Mouse (Mus musculus) stomach, embryonic 15.5 days (tissue): ENCODE results near the gene Med13l. TPM values are rescaled to one million over a fixed set of nuclear protein-coding genes. Genes with fewer than 3 reads are reported as not detected.

ENCODE experiments used
- ATAC-seq: fragments of 200-750 bp; cut with Nextera tagmentation; 2 replicates; pipeline ENCODE4 v1.8.0; 2017; ENCODE audit warnings: low read depth, moderate number of reproducible peaks, moderate TSS enrichment; ENCODE audit not compliant: insufficient read depth, low FRiP score
- H3K27ac ChIP-seq: fragments of 300-500 bp; sonication (generic); 2 replicates; pipeline ENCODE4 v1.5.1; 2015; ENCODE audit warnings: mild to moderate bottlenecking, inconsistent platforms
- H3K27me3 ChIP-seq: fragments of 300-500 bp; sonication (generic); replicated peaks from 2 replicates; pipeline ENCODE4 v1.6.1; 2015; ENCODE audit warnings: inconsistent platforms
- H3K36me3 ChIP-seq: fragments of 300-500 bp; sonication (generic); 2 replicates; pipeline ENCODE4 v1.6.1; 2015; ENCODE audit warnings: inconsistent platforms
- H3K4me1 ChIP-seq: fragments of 300-500 bp; sonication (generic); 2 replicates; pipeline ENCODE4 v1.6.1; 2015; ENCODE audit warnings: inconsistent platforms
- H3K4me2 ChIP-seq: fragments of 300-500 bp; sonication (generic); 2 replicates; pipeline ENCODE4 v1.6.1; 2015; ENCODE audit warnings: mild to moderate bottlenecking, inconsistent platforms
- H3K4me3 ChIP-seq: fragments of 300-500 bp; sonication (generic); replicated peaks from 2 replicates; pipeline ENCODE4 v1.5.1; 2015; ENCODE audit warnings: inconsistent platforms
- H3K9ac ChIP-seq: fragments of 300-500 bp; sonication (generic); 2 replicates; pipeline ENCODE4 v1.6.1; 2015; ENCODE audit warnings: inconsistent platforms
- H3K9me3 ChIP-seq: fragments of 300-500 bp; sonication (generic); 2 replicates; pipeline ENCODE4 v1.6.1; 2016; ENCODE audit warnings: inconsistent platforms
- WGBS: fragments of 180-500 bp; shearing (Covaris S2); methylation state at CpG from one replicate; pipeline ENCODE4 v1.1.7; 2015; 5-methylcytosine and 5-hydroxymethylcytosine counted together
- polyA plus RNA-seq: library from polyadenylated mRNA; unstranded; fragments of >200 nt; fragmentation: Nextera tagmentation; extraction: Ambion mirVana; gene quantifications from 2 replicates; pipeline ENCODE4 v1.2.1, GENCODE M21; 2015

Gene Med13l
- polyA plus RNA-seq, 1 experiment from 2014 or later: 11.5 TPM

DNA sequence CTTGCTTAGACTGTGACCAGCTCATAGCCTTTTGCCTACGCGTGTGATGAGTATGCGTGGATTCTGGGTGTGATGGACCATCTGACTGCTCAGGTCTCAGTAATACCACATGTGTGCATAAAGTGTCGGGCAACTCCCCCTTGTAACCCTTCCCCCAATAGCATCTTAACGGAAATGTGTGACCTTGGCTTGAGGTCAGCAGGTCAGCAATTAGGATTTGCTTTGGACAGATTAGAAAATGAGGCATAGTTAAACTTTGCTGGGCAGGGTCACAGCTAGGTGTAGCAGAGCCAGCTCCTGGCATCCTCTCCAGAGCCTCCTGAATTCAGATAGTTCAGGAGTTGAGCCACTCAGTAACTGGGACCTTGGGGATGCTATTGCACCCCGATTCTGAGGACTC lies 1.6 kb upstream of the Med13l start:
- Histone ChIP-seq H3K9me3 (no peaks in the 10 kb centered on the region), H3K36me3 (no peaks in the 10 kb centered on the region), H3K27ac (no peak overlapping the region), H3K9ac (no peak overlapping the region), H3K4me2 (peak overlapping the region; percentile 72; the same call in 1 of the 2 replicates), H3K4me1 (peaks cover 9% of the 10 kb centered on the region), H3K27me3 (no peaks in the 10 kb centered on the region; the same call in 1 of the 2 replicates), H3K4me3 (peak overlapping the region; percentile 80; the same call in 1 of the 2 replicates)
- whole genome bisulfite sequencing: 90% methylated on average over 6 of the region's 6 CpGs
- no peak for ATAC-seq

DNA sequence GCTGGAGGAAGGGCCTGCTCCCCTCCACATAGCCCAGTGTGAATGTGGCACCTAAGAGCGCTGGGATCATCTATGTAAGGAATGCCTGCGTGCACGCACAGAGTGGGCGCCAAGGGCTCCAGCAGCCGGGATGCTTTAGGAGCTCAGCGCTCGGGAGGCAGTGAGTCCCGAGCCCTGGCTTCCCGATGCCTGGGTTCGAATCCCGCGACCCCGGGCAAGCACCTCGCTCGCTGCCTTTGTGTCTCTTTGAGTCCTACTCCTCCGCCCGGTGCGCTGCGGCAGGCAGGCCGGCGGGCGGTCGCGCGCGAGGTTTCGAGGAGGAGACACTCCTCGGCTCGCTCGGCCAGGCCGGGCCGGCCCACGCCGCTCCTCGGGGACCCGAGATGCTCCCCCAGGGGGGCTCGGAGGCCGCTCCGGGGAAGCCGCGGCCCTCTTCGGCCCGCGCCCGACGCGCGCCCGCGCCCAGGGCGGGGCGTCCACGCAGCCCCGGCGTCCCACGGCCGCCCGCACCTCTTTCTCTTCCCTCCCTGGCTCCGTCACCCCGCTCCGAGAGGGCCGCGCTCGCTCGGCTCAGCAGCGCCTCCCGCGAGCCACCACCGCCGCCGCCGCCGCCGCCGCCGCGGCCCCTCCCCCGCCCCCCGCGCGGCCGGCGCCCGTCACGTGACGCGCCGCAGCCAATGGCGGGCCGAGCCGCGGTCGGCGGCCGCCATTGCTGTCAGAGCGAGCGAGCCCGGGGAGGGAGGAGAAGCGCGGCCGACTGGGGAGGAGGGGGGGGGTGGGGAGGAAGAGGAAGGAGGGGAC lies 695 bp upstream of the Med13l start:
- Histone ChIP-seq H3K4me1 (peaks cover 9% of the 10 kb centered on the region), H3K4me2 (peak overlapping the region; percentile 72), H3K4me3 (peak overlapping the region; percentile 80), H3K27me3 (no peaks in the 10 kb centered on the region; the same call in 1 of the 2 replicates), H3K9me3 (no peaks in the 10 kb centered on the region), H3K27ac (peak overlapping the region; percentile 93), H3K36me3 (no peaks in the 10 kb centered on the region), H3K9ac (peak overlapping the region; percentile 91)
- under 1% methylated on average over 71 of the region's 101 CpGs for WGBS
- peak; percentile 89 for ATAC-seq

DNA sequence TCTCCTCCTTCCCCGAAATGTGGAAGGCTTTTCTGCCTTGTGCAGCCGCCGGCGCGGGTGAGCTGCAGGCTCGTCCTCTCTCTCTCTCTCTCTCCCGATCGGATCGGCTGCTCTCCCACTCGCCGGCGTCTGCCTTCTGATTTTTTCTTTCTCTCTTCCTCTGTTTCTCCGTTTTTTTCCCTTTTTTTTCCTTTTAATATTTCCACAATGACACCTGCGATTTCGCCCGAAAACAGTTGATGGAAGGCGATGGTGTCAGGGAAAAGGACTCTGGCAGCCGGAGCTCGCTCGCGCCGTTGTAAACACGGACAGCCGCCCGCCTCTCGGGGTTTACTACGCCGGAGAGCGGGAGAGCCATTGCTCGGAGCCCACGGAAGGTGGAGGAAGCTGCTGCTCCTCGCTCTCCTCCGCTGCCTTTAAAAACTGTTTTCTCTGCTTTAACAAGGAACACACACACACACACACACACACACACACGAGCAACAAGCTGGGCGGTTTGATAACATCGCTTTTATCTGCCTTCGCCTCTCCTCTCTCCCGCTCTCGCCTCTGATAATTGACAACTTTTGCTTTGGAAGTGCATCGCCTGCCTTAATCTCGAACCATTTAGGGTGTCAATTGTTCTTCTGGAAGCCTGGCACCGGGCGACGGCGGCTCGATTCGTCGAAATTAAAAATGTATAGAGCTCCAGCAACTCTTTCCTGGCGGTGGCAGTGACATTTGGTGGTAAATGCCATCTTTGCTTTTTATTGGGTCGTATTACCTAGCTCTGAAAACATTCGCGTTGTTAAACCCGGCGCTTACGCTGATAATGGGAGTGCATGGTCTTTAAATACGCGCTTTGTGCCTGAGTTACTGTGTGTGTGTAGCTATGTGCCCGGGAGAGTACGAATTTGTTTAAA lies 858 bp downstream of the Med13l start:
- H3K4me3 ChIP-seq: peak overlapping the region; percentile 80
- H3K4me2 ChIP-seq: peak overlapping the region; percentile 72
- H3K4me1 ChIP-seq: peaks cover 18% of the 10 kb centered on the region
- no peaks in the 10 kb centered on the region for H3K9me3 ChIP-seq
- peak overlapping the region; percentile 89 for H3K27ac ChIP-seq
- H3K9ac ChIP-seq: peak overlapping the region; percentile 83
- no peaks in the 10 kb centered on the region for H3K27me3 ChIP-seq
- under 1% methylated on average over 58 of the region's 59 CpGs for WGBS
- H3K36me3 ChIP-seq: no peaks in the 10 kb centered on the region
- ATAC-seq: no peak

DNA sequence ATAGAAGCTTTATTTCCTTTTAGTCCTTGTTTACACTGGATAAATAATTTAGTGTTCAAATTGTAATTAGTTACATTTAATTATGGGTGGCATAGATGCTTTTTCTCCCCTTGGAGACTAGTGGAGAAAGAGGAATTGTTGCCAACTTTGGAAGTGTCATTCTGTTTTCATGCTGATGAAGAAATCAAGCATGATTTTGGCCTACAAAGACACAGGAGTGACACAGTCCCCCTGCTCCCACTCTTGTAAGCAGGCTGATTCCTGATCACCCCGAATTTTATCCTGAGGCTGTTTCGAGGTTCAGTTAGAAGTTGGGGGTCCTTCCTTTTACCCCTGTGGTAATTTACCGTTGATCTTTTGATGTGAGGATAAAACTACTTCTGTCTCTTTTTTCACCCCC lies 1.7 kb downstream of the Med13l start:
- H3K27ac ChIP-seq: no peak overlapping the region
- no peak overlapping the region for H3K9ac ChIP-seq
- H3K4me1 ChIP-seq: peaks cover 21% of the 10 kb centered on the region
- H3K36me3 ChIP-seq: no peaks in the 10 kb centered on the region
- no peaks in the 10 kb centered on the region for H3K27me3 ChIP-seq
- no peaks in the 10 kb centered on the region for H3K9me3 ChIP-seq
- ATAC-seq: no peak
- H3K4me2 ChIP-seq: peak overlapping the region; percentile 72
- 57% methylated on average over 3 of the region's 3 CpGs for WGBS
- peak overlapping the region; percentile 80 for H3K4me3 ChIP-seq

DNA sequence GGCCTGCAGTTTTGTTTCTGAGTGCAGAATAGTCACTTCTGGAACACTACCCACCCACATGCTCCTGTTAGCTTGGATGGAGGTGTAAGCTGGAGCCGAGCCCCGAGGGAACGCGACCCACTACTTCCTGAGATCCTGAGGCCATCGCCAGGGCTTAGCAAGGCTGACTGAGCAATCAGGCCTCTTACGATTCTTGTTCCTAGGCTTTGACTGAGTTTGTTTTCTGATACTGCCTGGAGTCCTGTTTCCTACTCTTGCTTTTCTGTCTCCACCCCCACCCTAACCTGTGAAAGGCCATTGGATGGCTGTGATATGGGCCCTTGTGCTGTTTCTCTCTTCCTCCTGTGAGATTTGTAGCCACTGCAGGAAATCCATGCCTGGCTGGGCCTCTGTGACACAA lies 3.1 kb downstream of the Med13l start:
- 59% methylated on average over 6 of the region's 6 CpGs for WGBS
- Histone ChIP-seq H3K4me1 (peaks cover 24% of the 10 kb centered on the region), H3K27ac (no peak overlapping the region), H3K9ac (no peak overlapping the region), H3K4me2 (no peak overlapping the region), H3K9me3 (no peaks in the 10 kb centered on the region), H3K27me3 (no peaks in the 10 kb centered on the region), H3K4me3 (no peak overlapping the region), H3K36me3 (no peaks in the 10 kb centered on the region)
- ATAC-seq: no peak

DNA sequence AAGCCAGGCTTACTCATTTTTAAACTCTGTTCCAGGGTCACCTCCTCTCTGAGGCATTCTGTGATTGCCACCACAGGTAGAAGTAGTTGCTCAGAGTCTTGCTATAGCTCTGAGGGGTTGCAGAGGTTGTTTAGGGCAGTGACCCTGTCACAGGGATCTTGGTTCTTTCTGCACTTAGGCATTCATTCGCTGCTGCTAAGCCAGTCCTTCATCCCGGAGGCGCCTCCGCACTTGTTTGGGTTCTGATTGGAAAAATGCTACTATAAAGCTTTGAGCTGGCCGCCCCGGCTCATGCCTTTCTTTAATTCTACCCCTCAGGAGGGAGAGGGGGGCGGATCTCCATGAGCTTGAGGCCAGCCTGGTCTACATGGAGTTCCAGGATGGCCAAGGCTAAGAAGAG lies 6.9 kb downstream of the Med13l start:
- no peak overlapping the region for H3K9ac ChIP-seq
- H3K27ac ChIP-seq: no peak overlapping the region
- no peaks in the 10 kb centered on the region for H3K27me3 ChIP-seq
- H3K9me3 ChIP-seq: no peaks in the 10 kb centered on the region
- peaks cover 37% of the 10 kb centered on the region for H3K4me1 ChIP-seq
- ATAC-seq: no peak
- H3K36me3 ChIP-seq: no peaks in the 10 kb centered on the region
- H3K4me2 ChIP-seq: no peak overlapping the region
- H3K4me3 ChIP-seq: no peak overlapping the region
- WGBS: 69% methylated on average over 7 of the region's 7 CpGs

DNA sequence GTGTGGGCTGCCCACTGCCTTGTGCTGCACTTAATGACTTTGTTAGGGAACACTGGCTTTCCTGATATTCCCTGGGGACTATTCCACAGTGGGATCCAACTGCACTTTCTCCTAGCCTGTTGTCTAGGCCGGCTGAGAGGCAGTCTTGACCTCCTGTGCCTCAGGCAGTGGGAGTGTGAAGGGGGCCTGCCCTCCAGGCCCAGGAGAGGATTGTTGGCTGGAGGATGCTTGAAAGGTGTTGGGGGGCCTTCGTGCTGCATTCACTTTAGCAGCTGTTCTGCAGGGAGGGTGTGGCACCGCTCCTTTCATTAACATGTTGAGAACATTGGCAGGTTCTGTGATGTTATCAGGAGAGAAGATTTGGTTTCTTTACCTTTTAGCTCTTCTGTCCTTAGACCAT lies 8.5 kb downstream of the Med13l start:
- Histone ChIP-seq H3K27ac (no peak overlapping the region), H3K4me2 (no peak overlapping the region), H3K4me3 (no peak overlapping the region), H3K9ac (no peak overlapping the region), H3K9me3 (no peaks in the 10 kb centered on the region), H3K4me1 (peaks cover 33% of the 10 kb centered on the region; the same call in 1 of the 2 replicates), H3K36me3 (no peaks in the 10 kb centered on the region), H3K27me3 (no peaks in the 10 kb centered on the region)
- WGBS: 63% methylated on average over 3 of the region's 3 CpGs
- no peak for ATAC-seq

DNA sequence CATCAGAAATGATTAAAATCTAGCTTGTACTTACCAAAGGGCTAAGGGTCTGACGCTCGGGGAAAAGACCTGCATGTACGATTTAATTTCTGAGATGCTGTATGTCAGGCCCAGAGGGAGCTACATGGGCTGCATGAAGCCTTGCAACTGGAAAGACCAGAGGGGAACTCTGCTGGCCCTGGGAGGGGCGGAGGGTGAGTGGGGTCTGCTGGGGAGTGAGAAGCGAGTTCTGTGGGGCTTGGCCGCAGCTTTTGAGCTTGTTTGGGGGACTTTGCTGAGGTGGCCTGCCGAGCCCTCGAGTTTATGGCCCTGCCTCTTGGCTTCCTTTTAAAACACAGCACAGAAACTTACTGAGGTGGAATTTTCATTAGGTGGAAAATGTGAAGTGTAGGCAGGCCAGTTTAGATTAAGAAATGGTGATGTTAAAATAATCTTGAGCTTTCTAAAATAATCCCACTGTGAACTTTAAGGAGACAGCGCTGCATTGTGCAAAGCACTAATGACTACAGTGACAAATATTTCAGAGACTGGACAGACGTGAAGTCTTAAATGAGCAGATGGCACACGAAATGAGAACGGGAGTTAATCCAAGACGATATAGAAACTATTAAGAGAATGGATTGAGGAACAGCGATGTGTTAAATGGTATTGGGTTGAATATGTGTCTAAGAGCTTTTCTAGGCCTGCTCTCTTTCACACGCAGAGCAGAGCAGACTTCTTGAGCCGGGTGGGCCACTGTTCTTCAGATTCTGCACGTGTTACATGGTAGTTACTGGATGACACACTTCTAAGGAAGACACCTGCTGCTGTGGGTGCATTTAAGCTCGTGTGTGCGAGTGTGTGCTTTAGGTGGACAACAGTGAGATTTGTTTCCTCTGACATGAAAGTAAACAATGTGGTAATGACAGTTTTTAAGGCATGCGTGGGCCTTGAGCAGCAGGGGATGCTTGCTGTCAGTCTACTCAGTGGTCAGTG lies 9.4 kb downstream of the Med13l start:
- no peaks in the 10 kb centered on the region for H3K9me3 ChIP-seq
- no peak overlapping the region for H3K9ac ChIP-seq
- ATAC-seq: no peak
- no peaks in the 10 kb centered on the region for H3K36me3 ChIP-seq
- 62% methylated on average over 20 of the region's 20 CpGs for WGBS
- no peak overlapping the region for H3K4me3 ChIP-seq
- H3K4me2 ChIP-seq: no peak overlapping the region
- H3K27ac ChIP-seq: no peak overlapping the region
- peaks cover 40% of the 10 kb centered on the region for H3K4me1 ChIP-seq
- no peaks in the 10 kb centered on the region for H3K27me3 ChIP-seq

DNA sequence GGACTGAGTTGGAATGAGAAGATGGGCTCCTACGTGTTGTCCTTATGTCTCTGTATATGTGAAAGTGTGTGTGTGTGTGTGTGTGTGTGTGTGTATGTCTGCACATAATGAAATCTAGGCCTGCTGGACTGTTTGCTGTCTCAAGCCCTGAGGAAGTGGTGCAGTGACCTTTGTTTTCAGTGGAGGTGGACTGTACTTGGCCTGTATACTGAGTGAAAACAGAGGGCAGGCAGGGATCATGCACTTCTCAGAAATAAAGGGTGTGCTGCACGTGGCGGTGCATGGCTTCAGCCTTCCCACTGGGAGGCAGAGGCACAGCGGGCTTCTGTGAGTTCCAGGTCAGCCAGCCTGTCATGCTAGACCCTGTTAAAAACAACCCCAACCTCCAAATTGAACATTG lies 11.0 kb downstream of the Med13l start:
- Histone ChIP-seq H3K4me3 (no peak overlapping the region), H3K36me3 (no peaks in the 10 kb centered on the region), H3K4me2 (no peak overlapping the region), H3K27me3 (no peaks in the 10 kb centered on the region), H3K9ac (no peak overlapping the region), H3K27ac (no peak overlapping the region), H3K4me1 (peaks cover 30% of the 10 kb centered on the region), H3K9me3 (no peaks in the 10 kb centered on the region)
- WGBS: 69% methylated on average over 4 of the region's 4 CpGs
- no peak for ATAC-seq

DNA sequence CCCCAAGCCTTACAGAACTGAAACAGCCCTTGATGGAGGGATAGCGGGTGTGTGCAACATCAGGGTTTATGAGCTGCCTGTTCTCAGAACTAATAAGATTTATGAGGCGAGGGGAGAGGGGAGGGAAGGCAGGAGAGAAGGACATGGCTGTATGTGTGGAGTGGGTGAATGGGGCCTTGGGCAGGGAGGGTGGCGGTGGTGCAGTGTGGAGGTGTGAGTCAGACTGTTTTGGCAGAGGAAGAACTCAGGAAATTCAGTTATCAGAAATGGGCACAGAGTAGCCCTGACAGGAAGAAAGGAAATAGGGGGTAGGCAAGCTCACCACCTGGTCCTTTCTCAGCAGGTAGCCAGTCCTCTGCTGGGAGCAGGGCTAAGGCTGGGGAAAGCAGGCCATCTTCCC lies 13.8 kb downstream of the Med13l start:
- Histone ChIP-seq H3K4me1 (peaks cover 26% of the 10 kb centered on the region), H3K9me3 (no peaks in the 10 kb centered on the region), H3K27me3 (no peaks in the 10 kb centered on the region), H3K9ac (no peak overlapping the region), H3K36me3 (no peaks in the 10 kb centered on the region), H3K27ac (no peak overlapping the region), H3K4me3 (no peak overlapping the region), H3K4me2 (no peak overlapping the region)
- no peak for ATAC-seq
- 52% methylated on average over 3 of the region's 3 CpGs for WGBS

DNA sequence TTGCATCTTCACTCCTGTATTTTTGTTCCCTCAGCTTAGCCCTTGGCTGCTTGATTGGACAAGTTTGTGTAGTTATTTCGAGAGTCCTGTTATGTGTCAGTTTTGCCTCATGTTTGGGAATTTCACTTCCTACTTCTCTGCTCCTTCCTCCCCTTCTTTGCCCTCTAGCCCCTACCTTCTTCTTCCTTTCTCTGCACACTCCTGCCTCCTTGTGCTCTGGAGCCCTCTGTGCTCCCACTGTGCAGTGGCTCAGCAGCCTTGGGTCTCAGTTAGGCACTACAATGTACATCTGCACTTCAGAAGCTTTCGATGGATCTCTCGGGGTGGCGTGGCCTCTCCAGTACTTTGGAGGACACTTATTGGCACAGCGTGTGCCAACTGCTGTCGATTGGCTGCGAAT lies 14.5 kb downstream of the Med13l start:
- no peaks in the 10 kb centered on the region for H3K27me3 ChIP-seq
- no peak overlapping the region for H3K4me3 ChIP-seq
- no peak overlapping the region for H3K9ac ChIP-seq
- H3K27ac ChIP-seq: no peak overlapping the region
- no peaks in the 10 kb centered on the region for H3K36me3 ChIP-seq
- no peak for ATAC-seq
- no peaks in the 10 kb centered on the region for H3K9me3 ChIP-seq
- 76% methylated on average over 7 of the region's 7 CpGs for WGBS
- peaks cover 21% of the 10 kb centered on the region for H3K4me1 ChIP-seq
- no peak overlapping the region for H3K4me2 ChIP-seq
